Mouse (Mus musculus): ENCODE measurements at regions not wholly inside any gene's neighbourhood (a gene's known extent, or its start where the extent isn't known, plus 50 kb on each side); places are given as distances from the start of the nearest gene placed in this dataset.
A peak's percentile ranks its signal among the peaks of the same experiment; 100 is the strongest.

- Histone ChIP-seq H3K4me3 (ENCODE audit: low read depth, low read length) (no peak overlapping the region), H3K9ac (no peak overlapping the region), H3K4me1 (ENCODE audit: insufficient read depth) (peaks cover 11% of the 10 kb centered on the region; the same call in 1 of the 2 replicates), H3K27me3 (ENCODE audit: insufficient read depth, low read length) (no peaks in the 10 kb centered on the region), H3K36me3 (ENCODE audit: insufficient read depth) (no peaks in the 10 kb centered on the region), H3K27ac (ENCODE audit: low read depth) (no peak overlapping the region), H3K4me2 (no peak overlapping the region), H3K9me3 (ENCODE audit: low read depth, low read length) (no peaks in the 10 kb centered on the region)
- DNase-seq (no peak), ATAC-seq (ENCODE audit: insufficient read depth) (no peak)
- TF ChIP-seq CTCF (IDR thresholded peaks at IDR 0.05; ENCODE audit: low read depth), result no peak
- WGBS, result 46% methylated on average over 5 of the region's 5 CpGs
Measured at GRCm38 (mm10) chr5:74830646-74831045, 127.9 kb upstream of the Lnx1 start.

DNA sequence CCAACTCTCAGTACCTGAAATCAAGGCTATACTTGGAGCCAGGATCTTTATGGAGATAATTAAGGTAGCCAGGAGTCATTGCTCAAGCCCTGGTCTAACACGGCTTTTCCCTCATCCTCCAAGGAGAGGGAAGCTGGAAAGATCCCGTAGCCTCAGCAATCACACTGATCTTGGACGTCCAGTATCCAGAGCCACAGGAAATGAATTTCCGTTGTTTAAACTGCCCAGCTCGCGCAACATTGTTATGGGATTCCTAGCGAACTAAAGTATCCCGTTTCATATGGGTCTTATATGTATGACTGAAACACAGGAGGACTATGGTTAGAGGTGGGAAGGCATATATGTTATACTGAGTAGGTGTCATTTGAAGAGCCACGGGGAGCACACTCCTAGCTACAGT lies 126.3 kb upstream of the Lnx1 start:
- H3K4me2 ChIP-seq, result no peak overlapping the region
- peaks cover 11% of the 10 kb centered on the region; the same call in 1 of the 2 replicates for H3K4me1 ChIP-seq (ENCODE audit: insufficient read depth)
- no peak overlapping the region for H3K4me3 ChIP-seq (ENCODE audit: low read depth, low read length)
- peak overlapping the region; percentile 20; the same call in 1 of the 2 replicates for H3K27ac ChIP-seq (ENCODE audit: low read depth)
- WGBS, result 64% methylated on average over 9 of the region's 9 CpGs
- TF ChIP-seq CTCF (IDR thresholded peaks at IDR 0.05; ENCODE audit: low read depth), result no peak
- peak; percentile 63 for DNase-seq
- no peaks in the 10 kb centered on the region for H3K36me3 ChIP-seq (ENCODE audit: insufficient read depth)
- H3K27me3 ChIP-seq (ENCODE audit: insufficient read depth, low read length), result no peaks in the 10 kb centered on the region
- ATAC-seq (ENCODE audit: insufficient read depth), result no peak
- H3K9me3 ChIP-seq (ENCODE audit: low read depth, low read length), result no peaks in the 10 kb centered on the region
- no peak overlapping the region for H3K9ac ChIP-seq

DNA sequence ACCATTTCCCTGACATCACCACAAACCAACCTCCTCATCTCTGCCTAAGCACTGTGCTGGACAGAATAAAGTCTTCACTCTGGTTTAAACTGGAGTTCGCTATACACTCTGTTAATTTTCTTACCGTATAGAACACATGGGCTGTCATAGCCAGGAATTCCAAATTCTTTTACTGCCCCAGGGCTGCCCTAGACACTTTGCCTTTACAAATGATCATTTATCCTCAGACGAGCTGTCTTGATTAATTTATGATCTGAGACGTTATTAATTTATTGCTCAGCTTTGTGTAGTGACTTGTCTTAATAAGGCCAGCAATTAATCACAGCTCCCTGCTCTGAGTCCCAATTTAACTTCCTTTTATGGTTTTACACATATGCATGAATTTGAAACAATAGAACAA lies 125.2 kb upstream of the Lnx1 start:
- Histone ChIP-seq H3K36me3 (ENCODE audit: insufficient read depth) (no peaks in the 10 kb centered on the region), H3K4me2 (no peak overlapping the region), H3K4me3 (ENCODE audit: low read depth, low read length) (no peak overlapping the region), H3K4me1 (ENCODE audit: insufficient read depth) (peaks cover 11% of the 10 kb centered on the region; the same call in 1 of the 2 replicates), H3K9me3 (ENCODE audit: low read depth, low read length) (no peaks in the 10 kb centered on the region), H3K27me3 (ENCODE audit: insufficient read depth, low read length) (no peaks in the 10 kb centered on the region), H3K9ac (no peak overlapping the region), H3K27ac (ENCODE audit: low read depth) (0 out of 2 replicates have a peak overlapping the region, but pooled peaks have one; percentile 20)
- ATAC-seq (ENCODE audit: insufficient read depth) (no peak), DNase-seq (peak; percentile 46)
- 32% methylated on average over 4 of the region's 4 CpGs for WGBS
- no peak for TF ChIP-seq CTCF (IDR thresholded peaks at IDR 0.05; ENCODE audit: low read depth)

- TF ChIP-seq CTCF (IDR thresholded peaks at IDR 0.05; ENCODE audit: low read depth), result no peak
- Histone ChIP-seq H3K4me2 (no peak overlapping the region), H3K27ac (ENCODE audit: low read depth) (no peak overlapping the region), H3K36me3 (ENCODE audit: insufficient read depth) (no peaks in the 10 kb centered on the region), H3K4me1 (ENCODE audit: insufficient read depth) (peaks cover 11% of the 10 kb centered on the region; the same call in 1 of the 2 replicates), H3K9ac (no peak overlapping the region), H3K9me3 (ENCODE audit: low read depth, low read length) (no peaks in the 10 kb centered on the region), H3K4me3 (ENCODE audit: low read depth, low read length) (no peak overlapping the region), H3K27me3 (ENCODE audit: insufficient read depth, low read length) (no peaks in the 10 kb centered on the region)
- no peak for ATAC-seq (ENCODE audit: insufficient read depth)
- 43% methylated on average over 5 of the region's 5 CpGs for WGBS
- DNase-seq, result no peak
Measured at GRCm38 (mm10) chr5:74825517-74826254, 123.0 kb upstream of the Lnx1 start.

DNA sequence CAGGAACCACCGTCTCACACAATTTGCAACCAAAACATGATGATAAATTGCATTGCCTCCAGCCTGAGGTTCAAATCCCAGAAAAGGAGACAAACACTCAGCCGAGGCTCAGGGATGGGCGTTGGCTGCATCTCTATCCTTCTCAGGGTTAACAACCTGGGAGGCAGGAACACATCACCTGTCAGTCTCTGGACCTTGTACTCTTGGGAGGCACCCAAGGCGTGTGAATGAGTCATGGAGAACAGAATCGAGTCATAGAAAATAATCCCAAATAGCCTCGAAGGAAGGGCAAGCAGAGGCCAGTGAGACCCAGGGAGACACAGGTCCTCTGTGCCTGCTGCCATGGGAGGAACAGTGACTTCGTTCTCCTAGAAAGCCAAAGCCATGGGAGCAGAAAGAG lies 121.0 kb upstream of the Lnx1 start:
- no peak overlapping the region for H3K9ac ChIP-seq
- H3K9me3 ChIP-seq (ENCODE audit: low read depth, low read length), result no peaks in the 10 kb centered on the region
- 80% methylated on average over 7 of the region's 7 CpGs for WGBS
- no peak for ATAC-seq (ENCODE audit: insufficient read depth)
- no peaks in the 10 kb centered on the region for H3K27me3 ChIP-seq (ENCODE audit: insufficient read depth, low read length)
- no peak overlapping the region for H3K27ac ChIP-seq (ENCODE audit: low read depth)
- no peak overlapping the region for H3K4me3 ChIP-seq (ENCODE audit: low read depth, low read length)
- no peak overlapping the region for H3K4me2 ChIP-seq
- no peak for TF ChIP-seq CTCF (IDR thresholded peaks at IDR 0.05; ENCODE audit: low read depth)
- DNase-seq, result no peak
- H3K36me3 ChIP-seq (ENCODE audit: insufficient read depth), result no peaks in the 10 kb centered on the region
- H3K4me1 ChIP-seq (ENCODE audit: insufficient read depth), result peaks cover 5% of the 10 kb centered on the region; the same call in 1 of the 2 replicates

DNA sequence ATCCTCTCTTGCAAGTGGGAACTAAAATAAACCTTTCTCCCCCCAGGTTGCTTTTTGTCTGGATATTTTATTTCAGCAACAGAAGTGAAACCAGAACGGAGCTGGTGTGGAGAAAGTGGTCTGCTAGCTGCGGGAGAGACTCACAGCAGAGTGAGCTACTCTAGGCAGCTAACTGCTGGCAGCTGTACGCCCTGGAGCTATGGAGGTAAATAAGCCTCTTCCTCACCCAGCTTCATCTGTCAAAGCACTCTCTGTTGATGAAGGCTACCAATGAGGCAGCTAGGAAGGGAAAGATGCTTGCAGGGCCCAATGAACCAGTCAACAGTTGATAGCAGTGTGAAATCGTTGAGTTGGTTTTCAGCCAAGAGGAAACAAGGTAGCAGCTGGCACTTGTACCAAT lies 119.3 kb upstream of the Lnx1 start:
- H3K27ac ChIP-seq (ENCODE audit: low read depth), result no peak overlapping the region
- H3K9ac ChIP-seq, result no peak overlapping the region
- H3K36me3 ChIP-seq (ENCODE audit: insufficient read depth), result no peaks in the 10 kb centered on the region
- no peak overlapping the region for H3K4me3 ChIP-seq (ENCODE audit: low read depth, low read length)
- ATAC-seq (ENCODE audit: insufficient read depth) (no peak), DNase-seq (no peak)
- H3K27me3 ChIP-seq (ENCODE audit: insufficient read depth, low read length), result no peaks in the 10 kb centered on the region
- H3K4me1 ChIP-seq (ENCODE audit: insufficient read depth), result no peaks in the 10 kb centered on the region
- WGBS, result 69% methylated on average over 4 of the region's 4 CpGs
- H3K9me3 ChIP-seq (ENCODE audit: low read depth, low read length), result no peaks in the 10 kb centered on the region
- no peak overlapping the region for H3K4me2 ChIP-seq
- TF ChIP-seq CTCF (IDR thresholded peaks at IDR 0.05; ENCODE audit: low read depth), result no peak

DNA sequence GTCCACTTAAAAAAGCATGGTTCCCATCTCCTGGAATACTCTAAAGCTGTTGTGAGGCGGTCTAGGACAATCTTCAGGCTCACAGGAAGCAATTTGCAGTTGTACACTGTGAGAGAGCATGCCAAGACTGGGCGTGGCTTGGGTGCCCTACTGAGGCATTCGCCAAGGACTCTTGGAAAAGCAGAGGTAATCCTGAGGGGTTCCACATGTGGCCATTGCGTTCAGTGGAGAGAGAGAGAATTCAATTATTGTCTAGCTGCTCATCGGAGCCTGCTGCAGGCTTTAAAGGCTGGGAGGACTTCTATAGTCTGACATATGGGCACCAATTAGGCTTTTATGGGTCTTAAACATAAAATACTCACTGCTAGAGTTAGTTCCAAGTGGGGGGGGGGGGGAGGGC lies 113.8 kb upstream of the Lnx1 start:
- ATAC-seq (ENCODE audit: insufficient read depth) (no peak), DNase-seq (peak; percentile 67)
- H3K27ac ChIP-seq (ENCODE audit: low read depth), result no peak overlapping the region
- peaks cover 4% of the 10 kb centered on the region; the same call in 1 of the 2 replicates for H3K4me1 ChIP-seq (ENCODE audit: insufficient read depth)
- H3K36me3 ChIP-seq (ENCODE audit: insufficient read depth), result no peaks in the 10 kb centered on the region
- no peak for TF ChIP-seq CTCF (IDR thresholded peaks at IDR 0.05; ENCODE audit: low read depth)
- H3K27me3 ChIP-seq (ENCODE audit: insufficient read depth, low read length), result no peaks in the 10 kb centered on the region
- no peak overlapping the region for H3K4me3 ChIP-seq (ENCODE audit: low read depth, low read length)
- no peaks in the 10 kb centered on the region for H3K9me3 ChIP-seq (ENCODE audit: low read depth, low read length)
- H3K9ac ChIP-seq, result no peak overlapping the region
- WGBS, result 68% methylated on average over 5 of the region's 5 CpGs
- H3K4me2 ChIP-seq, result no peak overlapping the region

Measured in lung, embryonic 14.5 days (tissue).